Mouse (Mus musculus): ENCODE results near the gene Agbl4. TPM values are rescaled to one million over a fixed set of nuclear protein-coding genes. Genes with fewer than 3 reads are reported as not detected.

Gene Agbl4
- total and polyA plus RNA-seq, 3 experiments = not detected

DNA sequence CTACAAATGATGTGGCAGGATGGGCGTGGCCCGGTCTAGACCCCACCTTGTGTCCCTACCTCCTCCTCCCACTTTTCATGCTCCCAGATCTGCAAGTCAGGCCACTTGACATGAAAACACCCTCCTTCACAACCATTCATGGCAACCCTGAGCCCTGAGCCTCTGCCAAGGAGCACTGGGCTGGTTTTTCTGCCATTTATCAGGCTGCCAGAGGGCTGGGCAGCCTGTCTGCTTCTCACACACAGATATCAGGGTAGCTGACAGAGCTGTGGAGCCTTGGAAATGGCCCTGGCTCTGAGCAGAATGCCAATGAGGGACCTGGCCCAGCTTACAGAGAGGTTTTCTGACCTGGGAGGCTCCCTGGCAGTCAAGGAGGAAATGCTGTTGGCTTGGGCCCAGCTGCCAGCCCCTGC lies 1199.8 kb downstream of the Agbl4 start:
- H3K27ac ChIP-seq (ENCODE audit: insufficient read depth, low read depth) = no peak overlapping the region
- no peak overlapping the region for H3K4me3 ChIP-seq (replicated peaks in 1 of 3; ENCODE audit: low read depth in 2 of 3, low read length in 2 of 3, poor library complexity in 1 of 3)
- in situ Hi-C loops (cut with MboI; ENCODE audit: low pct_ligation_motif_present, low pct_unique_long_range_greater_than_20kb, low sequenced_read_pairs) = no loop called here
- no peak overlapping the region for H3K9ac ChIP-seq (ENCODE audit: insufficient read depth, low read depth)
- H3K79me2 ChIP-seq (replicated peaks; ENCODE audit: control insufficient read depth, extremely low read depth, insufficient read depth, poor library complexity, severe bottlenecking) = no peaks in the 10 kb centered on the region
- DNase-seq (ENCODE audit: extremely low read depth) = no peak
- no peaks in the 10 kb centered on the region for H3K4me1 ChIP-seq (ENCODE audit: control insufficient read depth in 1 of 2, insufficient read depth in 2 of 2)
- H3K36me3 ChIP-seq (replicated peaks in 1 of 2; ENCODE audit: control insufficient read depth in 1 of 2, insufficient read depth in 1 of 2, low read length in 1 of 2) = no peaks in the 10 kb centered on the region
- H3K27me3 ChIP-seq (replicated peaks) = no peaks in the 10 kb centered on the region
- no peak overlapping the region for H3K4me2 ChIP-seq (ENCODE audit: insufficient read depth, low read depth, poor library complexity, severe bottlenecking)
- TF ChIP-seq PAX5 (IDR thresholded peaks at IDR 0.05; ENCODE audit: low read length) = no peak
- no peak for TF ChIP-seq JUND (conservative IDR thresholded peaks at IDR 0.05; ENCODE audit: low read depth, low read length)
- no peak for TF ChIP-seq JUN (IDR thresholded peaks at IDR 0.05; ENCODE audit: insufficient read depth, low read depth, low read length)
- TF ChIP-seq MYC (IDR thresholded peaks at IDR 0.05; ENCODE audit: low read depth, low read length) = no peak
- TF ChIP-seq MXI1 (IDR thresholded peaks at IDR 0.05; ENCODE audit: low read depth, low read length) = no peak
- no peak for TF ChIP-seq GABPA (IDR thresholded peaks at IDR 0.05; ENCODE audit: insufficient replicate concordance, low read depth, low read length)
- no peak for TF ChIP-seq TBP (conservative IDR thresholded peaks at IDR 0.05; ENCODE audit: low read depth, low read length)
- TF ChIP-seq ZC3H11A (IDR thresholded peaks at IDR 0.05; ENCODE audit: low read depth, low read length) = no peak
- no peak for TF ChIP-seq ZMIZ1 (IDR thresholded peaks at IDR 0.05; ENCODE audit: low read depth, low read length)
- TF ChIP-seq SMC3 (IDR thresholded peaks at IDR 0.05; ENCODE audit: low read depth, low read length) = no peak
- no peak for TF ChIP-seq POLR2AphosphoS2 (IDR thresholded peaks at IDR 0.05; ENCODE audit: low read depth, low read length)
- no peak for TF ChIP-seq MAX (IDR thresholded peaks at IDR 0.05; ENCODE audit: low read length)
- TF ChIP-seq E2F4 (IDR thresholded peaks at IDR 0.05; ENCODE audit: insufficient replicate concordance, low read depth, low read length) = no peak
- TF ChIP-seq HCFC1 (IDR thresholded peaks at IDR 0.05; ENCODE audit: low read depth, low read length) = no peak
- dilution Hi-C loops (cut with MboI; ENCODE audit: extremely low pct_ligation_motif_present, extremely low pct_unique_long_range_greater_than_20kb, low sequenced_read_pairs) = no loop called here
- H3K9me3 ChIP-seq (replicated peaks; ENCODE audit: low read length) = no peaks in the 10 kb centered on the region

DNA sequence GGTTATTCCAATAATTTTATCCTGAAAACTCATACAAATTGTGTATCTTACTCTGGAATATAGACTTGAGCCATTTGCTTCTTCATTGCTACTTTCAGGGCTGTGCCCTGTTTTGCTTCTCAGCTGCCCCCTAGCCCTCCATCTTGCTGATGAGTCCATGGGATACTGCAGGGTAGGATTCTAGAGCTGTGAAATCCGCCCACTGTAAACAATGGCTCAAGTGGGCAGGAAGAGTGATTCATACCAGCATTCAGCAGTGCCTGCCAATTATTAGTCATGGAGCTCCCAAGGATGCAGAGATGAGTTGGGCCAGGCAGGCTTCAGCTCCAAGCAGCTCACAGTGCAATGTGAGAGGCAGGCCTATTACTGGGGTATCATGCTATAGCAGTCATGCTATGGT lies 1200.5 kb downstream of the Agbl4 start:
- H3K79me2 ChIP-seq (replicated peaks; ENCODE audit: control insufficient read depth, extremely low read depth, insufficient read depth, poor library complexity, severe bottlenecking) = no peaks in the 10 kb centered on the region
- H3K9me3 ChIP-seq (replicated peaks; ENCODE audit: low read length) = no peaks in the 10 kb centered on the region
- no peak for DNase-seq (ENCODE audit: extremely low read depth)
- in situ Hi-C loops (cut with MboI; ENCODE audit: low pct_ligation_motif_present, low pct_unique_long_range_greater_than_20kb, low sequenced_read_pairs) (no loop called here), dilution Hi-C loops (cut with MboI; ENCODE audit: extremely low pct_ligation_motif_present, extremely low pct_unique_long_range_greater_than_20kb, low sequenced_read_pairs) (no loop called here)
- no peak overlapping the region for H3K4me2 ChIP-seq (ENCODE audit: insufficient read depth, low read depth, poor library complexity, severe bottlenecking)
- H3K9ac ChIP-seq (ENCODE audit: insufficient read depth, low read depth) = no peak overlapping the region
- H3K27ac ChIP-seq (ENCODE audit: insufficient read depth, low read depth) = no peak overlapping the region
- H3K36me3 ChIP-seq (replicated peaks in 1 of 2; ENCODE audit: control insufficient read depth in 1 of 2, insufficient read depth in 1 of 2, low read length in 1 of 2) = no peaks in the 10 kb centered on the region
- TF ChIP-seq GABPA (IDR thresholded peaks at IDR 0.05; ENCODE audit: insufficient replicate concordance, low read depth, low read length) = no peak
- TF ChIP-seq MXI1 (IDR thresholded peaks at IDR 0.05; ENCODE audit: low read depth, low read length) = no peak
- TF ChIP-seq PAX5 (IDR thresholded peaks at IDR 0.05; ENCODE audit: low read length) = no peak
- no peak for TF ChIP-seq CTCF (conservative IDR thresholded peaks at IDR 0.05 in 1 of 2, IDR thresholded peaks at IDR 0.05 in 1 of 2; ENCODE audit: low read depth in 2 of 2, low read length in 2 of 2)
- TF ChIP-seq JUND (conservative IDR thresholded peaks at IDR 0.05; ENCODE audit: low read depth, low read length) = no peak
- TF ChIP-seq HCFC1 (IDR thresholded peaks at IDR 0.05; ENCODE audit: low read depth, low read length) = no peak
- TF ChIP-seq UBTF (IDR thresholded peaks at IDR 0.05; ENCODE audit: low read depth, low read length) = no peak
- TF ChIP-seq ZNF384 (IDR thresholded peaks at IDR 0.05; ENCODE audit: low read depth, low read length) = no peak
- no peak for TF ChIP-seq IRF4 (IDR thresholded peaks at IDR 0.05; ENCODE audit: low read depth, low read length)
- no peak for TF ChIP-seq NELFE (IDR thresholded peaks at IDR 0.05; ENCODE audit: low read depth, low read length)
- no peak for TF ChIP-seq BHLHE40 (IDR thresholded peaks at IDR 0.05; ENCODE audit: low read depth, low read length)
- no peak for TF ChIP-seq USF1 (IDR thresholded peaks at IDR 0.05; ENCODE audit: low read depth, low read length)
- no peak overlapping the region for H3K4me3 ChIP-seq (replicated peaks in 1 of 3; ENCODE audit: low read depth in 2 of 3, low read length in 2 of 3, poor library complexity in 1 of 3)
- no peaks in the 10 kb centered on the region for H3K27me3 ChIP-seq (replicated peaks)
- no peaks in the 10 kb centered on the region for H3K4me1 ChIP-seq (ENCODE audit: control insufficient read depth in 1 of 2, insufficient read depth in 2 of 2)
